Mouse (Mus musculus): ENCODE measurements around the gene Mrgprx2. TPM values are rescaled to one million over a fixed set of nuclear protein-coding genes. Genes with fewer than 3 reads are reported as not detected.
"Not testable (repeated sequence)": the region's sequence is repeated elsewhere in the genome, so short reads cannot be mapped to it uniquely, and the experiment has no call there.

Gene Mrgprx2
- polyA plus RNA-seq (2015; fragmentation: Nextera tagmentation; extraction: Ambion mirVana) = not detected in 2 replicates

- Histone ChIP-seq H3K4me1 (no peaks in the 10 kb centered on the region), H3K27me3 (no peaks in the 10 kb centered on the region), H3K36me3 (no peaks in the 10 kb centered on the region), H3K9ac (no peak within 1 kb of the TSS), H3K9me3 (no peaks in the 10 kb centered on the region), H3K4me2 (no peak within 1 kb of the TSS), H3K27ac (no peak within 1 kb of the TSS), H3K4me3 (no peak within 1 kb of the TSS)
- ATAC-seq (ENCODE audit: insufficient number of reproducible peaks, low FRiP score, low TSS enrichment, low read depth) = no peak
Measured at GRCm38 (mm10) chr7:48499221-48499620, at the start of gene Mrgprx2. Gene Mrgprx2 (minus strand): TSS chr7:48499321.

GRCm38 (mm10) chr7:48456242-48456641, 42.9 kb downstream of the Mrgprx2 start, which contains the start of gene Mrgprb1:
Gene Mrgprb1 (minus strand): TSS chr7:48456342.
- WGBS = 83% methylated on average over 3 of the region's 3 CpGs
- H3K4me2 ChIP-seq = no peak within 1 kb of the TSS
- no peak within 1 kb of the TSS for H3K9ac ChIP-seq
- H3K4me1 ChIP-seq = no peaks in the 10 kb centered on the region
- 0 out of 2 replicates have a peak, but pooled peaks cover 3% of the 10 kb centered on the region for H3K9me3 ChIP-seq
- H3K27ac ChIP-seq = no peak within 1 kb of the TSS
- H3K4me3 ChIP-seq = no peak within 1 kb of the TSS
- no peak for ATAC-seq (ENCODE audit: insufficient number of reproducible peaks, low FRiP score, low TSS enrichment, low read depth)
- H3K27me3 ChIP-seq = no peaks in the 10 kb centered on the region
- H3K36me3 ChIP-seq = no peaks in the 10 kb centered on the region

GRCm38 (mm10) chr7:48436581-48436980, 62.5 kb downstream of the Mrgprx2 start:
- Histone ChIP-seq H3K4me3 (no peak overlapping the region), H3K9ac (no peak overlapping the region), H3K36me3 (no peaks in the 10 kb centered on the region), H3K4me1 (no peaks in the 10 kb centered on the region), H3K9me3 (no peaks in the 10 kb centered on the region), H3K27me3 (no peaks in the 10 kb centered on the region), H3K4me2 (no peak overlapping the region), H3K27ac (no peak overlapping the region)
- WGBS = 38% methylated on average over 3 of the region's 3 CpGs
- ATAC-seq (ENCODE audit: insufficient number of reproducible peaks, low FRiP score, low TSS enrichment, low read depth) = no peak

- H3K27ac ChIP-seq; H3K4me1 ChIP-seq; H3K9me3 ChIP-seq; H3K4me2 ChIP-seq; H3K4me3 ChIP-seq; H3K27me3 ChIP-seq; ATAC-seq (ENCODE audit: insufficient number of reproducible peaks, low FRiP score, low TSS enrichment, low read depth); H3K9ac ChIP-seq; H3K36me3 ChIP-seq: not testable (repeated sequence)
- WGBS = 81% methylated on average over 3 of the region's 3 CpGs
Measured at GRCm38 (mm10) chr7:48435936-48436335, 63.2 kb downstream of the Mrgprx2 start.

Other genes starting within 250 kb of the Mrgprx2 start
- gene Mrgprb8, start 110.8 kb downstream of the Mrgprx2 start, polyA plus RNA-seq (2015; fragmentation: Nextera tagmentation; extraction: Ambion mirVana) = not detected in 2 replicates
- gene Mrgprb1, start 43.0 kb downstream of the Mrgprx2 start, polyA plus RNA-seq (2015; fragmentation: Nextera tagmentation; extraction: Ambion mirVana) = 0.09 TPM in 1 of 2 replicates, not detected in the other
- 0.12 and 0.46 TPM in 2 replicates for gene Mrgprb2, start 58.8 kb upstream of the Mrgprx2 start, polyA plus RNA-seq (2015; fragmentation: Nextera tagmentation; extraction: Ambion mirVana)
- gene Mrgprb3, start 144.5 kb upstream of the Mrgprx2 start, polyA plus RNA-seq (2015; fragmentation: Nextera tagmentation; extraction: Ambion mirVana) = not detected in 2 replicates

Data from limb, embryonic 15.5 days (tissue).